Mouse (Mus musculus): ENCODE measurements around the gene Vmn1r209.
"Not testable (repeated sequence)": the region's sequence is repeated elsewhere in the genome, so short reads cannot be mapped to it uniquely, and the experiment has no call there.

DNA sequence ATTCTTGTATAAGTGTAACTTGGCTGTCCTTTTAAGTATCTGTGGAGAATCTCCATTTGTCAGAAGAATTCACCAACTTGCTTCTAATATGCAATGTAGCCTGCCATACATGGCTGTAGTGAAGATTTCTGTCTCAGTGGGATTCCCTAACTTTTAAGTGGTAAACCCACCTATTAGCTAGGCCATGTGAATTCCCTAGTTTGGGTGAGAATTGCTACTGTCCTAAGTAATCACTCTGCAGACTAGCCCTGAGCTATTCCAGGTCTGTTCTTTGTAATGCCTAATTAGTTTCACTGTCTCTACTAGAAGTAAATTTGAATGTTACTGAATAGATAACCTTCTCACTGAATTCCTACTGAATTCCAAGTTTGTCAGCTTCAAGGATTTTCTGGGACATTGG, 25.3 kb downstream of the Vmn1r209 start:
- not testable (repeated sequence) for TF ChIP-seq CTCF (conservative IDR thresholded peaks at IDR 0.05; ENCODE audit: insufficient read depth, insufficient read length, low read depth, low read length); POLR2A (IDR thresholded peaks at IDR 0.05; ENCODE audit: low read depth, low read length)
